Comparison of ENCODE assay signal across 8 mouse cellular contexts in the genomic region with DNA sequence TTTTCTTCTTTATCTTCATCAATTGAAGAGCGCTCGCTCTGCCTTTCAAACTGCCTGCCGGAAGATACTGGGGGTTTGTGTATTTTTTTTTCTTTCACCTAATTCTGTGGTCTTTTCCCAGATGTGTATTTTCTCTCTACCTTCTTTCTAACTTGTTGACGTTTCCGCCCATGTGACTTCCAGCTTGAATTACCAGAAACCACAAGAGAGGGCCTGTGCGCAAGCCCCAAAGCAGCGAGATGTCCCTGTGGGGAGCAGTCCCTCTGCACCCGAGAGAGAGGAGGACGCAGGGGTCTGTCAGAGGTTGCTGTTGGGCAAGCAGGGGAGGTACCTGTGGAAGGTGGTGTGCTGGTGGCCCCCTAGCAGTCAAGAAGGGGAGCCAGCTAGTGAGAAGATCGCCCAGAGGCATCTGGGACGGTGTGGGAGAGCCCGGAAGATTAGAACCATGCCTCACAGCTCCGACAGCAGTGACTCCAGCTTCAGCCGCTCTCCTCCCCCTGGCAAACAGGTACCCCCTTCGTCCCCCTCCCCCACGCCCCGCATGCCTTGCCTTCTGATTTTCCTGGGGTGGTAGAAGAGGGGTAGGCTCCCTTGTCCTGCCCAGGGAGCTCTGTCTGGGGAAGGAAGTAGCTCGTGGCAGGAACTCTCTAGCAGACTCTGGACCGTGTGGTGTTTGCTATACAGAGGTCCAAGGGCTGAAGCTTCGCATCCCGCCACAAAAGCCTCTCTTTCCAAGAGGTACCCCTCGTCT. TPM values are rescaled to one million over a fixed set of nuclear protein-coding genes. Genes with fewer than 3 reads are reported as not detected.
DNase-seq lines count a peak whose midpoint lies in the region; ATAC-seq and TF ChIP-seq lines count a peak whose summit lies in the region.

Batf (plus strand) TSS at position 204 of the 751 bp plus-strand sequence.

- peak within 1 kb of the TSS; percentile 31 for H3K4me2 ChIP-seq in hindbrain, embryonic 13.5 days

- H3K27me3 ChIP-seq in ES-Bruce4 (ENCODE audit: control insufficient read depth, insufficient read depth, low read length, poor library complexity, severe bottlenecking) = no peaks in the 10 kb centered on the region
- H3K27me3 ChIP-seq in hindbrain, embryonic 13.5 days = no peaks in the 10 kb centered on the region

- peak; percentile 85 for DNase-seq in CD4-positive, CD25-positive, alpha-beta regulatory T cell, adult 2 months (ENCODE audit: low read depth, low spot score)
- peak; percentile 18 for DNase-seq in lung, postnatal 10 days
- DNase-seq in thymus, adult 18-20 months = peak; percentile 50 to 67
- DNase-seq in layer of hippocampus, adult 9-11 months = no peak
- DNase-seq in gastrocnemius, postnatal 25 days = no peak
- DNase-seq in retina, postnatal 1 day = no peak

- no peak for TF ChIP-seq EP300 in ES-Bruce4 (IDR thresholded peaks at IDR 0.05; ENCODE audit: insufficient read depth, low read depth, low read length)

- no peaks in the 10 kb centered on the region for H3K36me3 ChIP-seq in ES-Bruce4 (ENCODE audit: control insufficient read depth, insufficient read depth, low read length, poor library complexity, severe bottlenecking)
- no peaks in the 10 kb centered on the region for H3K36me3 ChIP-seq in hindbrain, embryonic 13.5 days

- H3K27ac ChIP-seq in ES-Bruce4 (ENCODE audit: insufficient read depth, low read length) = no peak within 1 kb of the TSS
- H3K27ac ChIP-seq in hindbrain, embryonic 13.5 days = no peak within 1 kb of the TSS

- TF ChIP-seq CTCF in ES-Bruce4 (IDR thresholded peaks at IDR 0.05; ENCODE audit: low read depth, low read length) = no peak

- H3K4me3 ChIP-seq in ES-Bruce4 (ENCODE audit: low read depth, low read length) = 0 out of 2 replicates have a peak within 1 kb of the TSS, but pooled peaks have one; percentile 3
- no peak within 1 kb of the TSS for H3K4me3 ChIP-seq in hindbrain, embryonic 13.5 days

- H3K9me3 ChIP-seq in ES-Bruce4 (replicated peaks; ENCODE audit: control insufficient read depth, insufficient read depth, low read length, poor library complexity, severe bottlenecking) = no peaks in the 10 kb centered on the region
- no peaks in the 10 kb centered on the region for H3K9me3 ChIP-seq in hindbrain, embryonic 13.5 days

- no peak for ATAC-seq in hindbrain, embryonic 13.5 days (ENCODE audit: low FRiP score)

- H3K4me1 ChIP-seq in ES-Bruce4 (ENCODE audit: control insufficient read depth, insufficient read depth, low read length) = no peaks in the 10 kb centered on the region
- H3K4me1 ChIP-seq in hindbrain, embryonic 13.5 days (replicated peaks) = peaks cover 4% of the 10 kb centered on the region; the same call in 1 of the 2 replicates

- WGBS in hindbrain, embryonic 13.5 days = 49% methylated on average over 22 of the region's 22 CpGs

- H3K9ac ChIP-seq in ES-Bruce4 (ENCODE audit: low read depth, poor library complexity, severe bottlenecking) = no peak within 1 kb of the TSS
- H3K9ac ChIP-seq in hindbrain, embryonic 13.5 days = no peak within 1 kb of the TSS

- TF ChIP-seq POLR2A in ES-Bruce4 (IDR thresholded peaks at IDR 0.05; ENCODE audit: insufficient read depth, low read length) = no peak

RNA-seq across cellular contexts. Expression of gene Batf, which starts in this region (rescaled TPM):
- 0.64 TPM in 1 of 2 replicates, not detected in the other for polyA plus RNA-seq in ES-Bruce4 (2011; ENCODE audit: insufficient read depth, insufficient read length, low read depth, missing spikeins)
- polyA plus RNA-seq in hindbrain, embryonic 13.5 days (2015; fragmentation: Nextera tagmentation; extraction: Ambion mirVana) = 1.5 and 1.7 TPM in 2 replicates
- total RNA-seq in gastrocnemius, postnatal 25 days (2021) = under 1 TPM in 1 of 2 experiments, not detected in 1; 0.29 TPM

Comparison
In these comparisons a context has a peak if more than half of its experiments do, and no peak if none do; other contexts are left out.
1. DNase-seq: peak in CD4-positive, CD25-positive, alpha-beta regulatory T cell, adult 2 months (single experiment), lung, postnatal 10 days (single experiment) and thymus, adult 18-20 months (2 of 2); none in layer of hippocampus, adult 9-11 months (single experiment), gastrocnemius, postnatal 25 days (single experiment) and retina, postnatal 1 day (single experiment).